Mouse (Mus musculus): ENCODE measurements around the gene Chodl.

The Chodl gene

GRCm38 (mm10) chr16:78930382-78931286 is at the start of gene Chodl:
Chodl (plus strand) TSS chr16:78930948.
- no peak for DNase-seq

- no peak for DNase-seq
Observed at GRCm38 (mm10) chr16:78922644-78923043, 8.1 kb upstream of the Chodl start.

GRCm38 (mm10) chr16:78931287-78932025 is 708 bp downstream of the Chodl start:
- DNase-seq, result no peak

GRCm38 (mm10) chr16:78934298-78934697 is 3.5 kb downstream of the Chodl start:
- no peak for DNase-seq

GRCm38 (mm10) chr16:78937755-78938154 is 7.0 kb downstream of the Chodl start:
- DNase-seq, result no peak

GRCm38 (mm10) chr16:78950359-78950758 is 19.6 kb downstream of the Chodl start:
- DNase-seq, result no peak

GRCm38 (mm10) chr16:78957434-78957833 is 26.7 kb downstream of the Chodl start:
- DNase-seq, result no peak

GRCm38 (mm10) chr16:78969091-78969731 is 38.5 kb downstream of the Chodl start:
- no peak for DNase-seq

- DNase-seq, result no peak
Observed at GRCm38 (mm10) chr16:78974099-78974498, 43.4 kb downstream of the Chodl start.

- DNase-seq, result no peak
Observed at GRCm38 (mm10) chr16:78976384-78976783, 45.6 kb downstream of the Chodl start.
